Mouse (Mus musculus) testis, postnatal 10 days (tissue): Measurements from ENCODE around the gene Tmem53.

Experiments
- DNase-seq: peaks from one replicate; pipeline ENCODE4 v3.0.0; 2021; ENCODE audit warnings: low spot score

Gene Tmem53

DNA sequence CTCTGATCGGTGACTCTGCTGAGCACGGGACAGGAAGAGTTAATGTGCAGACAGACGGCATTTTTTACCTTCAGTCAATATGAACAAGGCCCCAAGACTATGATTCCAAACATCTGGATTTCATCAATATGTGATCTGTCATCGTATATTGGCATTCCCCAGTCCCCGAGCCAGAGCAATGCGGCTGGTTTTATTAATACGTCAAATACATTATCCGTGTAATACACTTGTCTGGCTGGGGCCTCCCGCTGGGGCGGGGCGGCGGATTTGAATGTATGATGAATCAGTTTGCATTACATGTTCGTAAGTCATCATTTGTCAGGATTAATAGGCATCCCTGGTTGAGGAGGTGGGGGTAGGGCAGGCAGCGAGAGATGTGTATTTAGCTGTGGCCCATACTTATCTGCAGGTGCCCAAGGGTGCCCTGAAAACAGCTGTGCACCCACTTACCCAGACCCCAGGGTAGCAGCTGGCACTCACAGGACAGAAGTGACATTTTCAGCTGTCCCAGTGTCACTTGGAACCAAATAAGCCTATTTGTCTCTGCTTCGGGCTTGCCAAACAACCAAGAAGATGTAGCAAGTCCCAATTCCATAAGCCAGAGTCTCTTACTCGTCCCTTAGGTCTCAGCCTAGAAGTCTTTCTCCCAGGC lies 63.2 kb downstream of the Tmem53 start:
- no peak for DNase-seq

DNA sequence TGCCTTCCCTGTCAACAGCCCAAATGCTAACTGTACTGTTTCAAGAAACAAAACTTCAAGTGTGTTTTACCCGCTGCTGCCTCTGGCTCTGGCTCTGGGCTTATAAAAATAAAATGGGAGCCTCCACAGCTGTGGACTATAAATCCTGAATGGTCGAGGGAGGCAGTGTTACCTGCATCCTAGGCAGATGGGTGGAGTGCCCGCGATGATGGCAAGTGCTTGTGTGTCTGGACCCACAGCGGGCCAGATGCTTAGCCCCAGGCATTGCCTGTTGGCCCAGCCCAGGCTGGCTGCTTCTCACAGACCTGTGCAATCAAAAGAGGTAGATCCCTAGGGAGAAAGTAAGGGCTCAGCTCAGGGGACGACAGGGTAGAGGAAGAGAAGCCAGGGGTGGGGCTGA lies 65.0 kb downstream of the Tmem53 start:
- DNase-seq: no peak

DNA sequence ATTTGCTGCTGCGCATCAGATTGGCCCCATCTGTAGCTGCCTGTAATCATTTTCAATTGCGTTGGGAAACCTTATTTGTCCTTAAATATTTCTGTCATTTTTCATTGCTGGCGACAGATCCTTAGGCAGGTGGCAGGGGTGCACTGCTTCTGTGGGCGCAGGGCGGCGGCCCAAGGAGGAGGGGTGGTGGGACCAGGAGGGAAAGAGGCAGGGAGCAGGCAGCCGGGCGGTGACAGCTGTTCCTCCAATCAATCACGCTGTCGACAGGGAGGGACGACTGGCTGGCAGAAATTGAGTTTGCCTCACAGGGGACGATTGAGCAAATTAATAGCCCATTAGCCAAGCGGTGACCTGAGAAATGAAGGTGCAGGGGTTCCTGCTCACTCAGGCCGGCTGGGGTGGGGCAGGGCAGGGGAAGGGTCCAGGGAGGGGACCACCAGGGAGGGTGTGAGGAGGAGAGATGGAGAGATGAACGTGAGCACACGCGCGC lies 66.0 kb downstream of the Tmem53 start:
- DNase-seq: no peak
